Mouse (Mus musculus) midbrain, embryonic 14.5 days (tissue): ENCODE measurements around the gene Mdfic. TPM values are rescaled to one million over a fixed set of nuclear protein-coding genes. Genes with fewer than 3 reads are reported as not detected.
"Not testable (repeated sequence)": the region's sequence is repeated elsewhere in the genome, so short reads cannot be mapped to it uniquely, and the experiment has no call there.

Source experiments
- ATAC-seq: fragments of 200-750 bp; cut with Nextera tagmentation; 2 replicates; pipeline ENCODE4 v1.8.0; 2017; ENCODE audit warnings: moderate number of reproducible peaks, moderate library complexity; ENCODE audit not compliant: low FRiP score, low TSS enrichment
- DNase-seq: peaks from one replicate; pipeline ENCODE4 v3.0.0-alpha.2; 2015
- H3K27ac ChIP-seq: fragments of 300-500 bp; sonication (generic); replicated peaks from 2 replicates; pipeline ENCODE4 v1.5.1; 2014; ENCODE audit warnings: mild to moderate bottlenecking, low read depth, low read length, moderate library complexity
- H3K27me3 ChIP-seq: fragments of 300-500 bp; sonication (generic); 2 replicates; pipeline ENCODE4 v1.6.1; 2014; ENCODE audit warnings: low read length, control low read depth, mixed read lengths; ENCODE audit not compliant: control insufficient read depth, insufficient read depth
- H3K36me3 ChIP-seq: fragments of 300-500 bp; sonication (generic); 2 replicates; pipeline ENCODE4 v1.6.1; 2014; ENCODE audit warnings: low read length, control low read depth; ENCODE audit not compliant: control insufficient read depth, insufficient read depth
- H3K4me1 ChIP-seq: fragments of 300-500 bp; sonication (generic); 2 replicates; pipeline ENCODE4 v1.6.1; 2014; ENCODE audit warnings: mild to moderate bottlenecking, antibody characterized with exemption, low read length, control low read depth; ENCODE audit not compliant: control insufficient read depth, insufficient read depth
- H3K4me2 ChIP-seq: fragments of 300-500 bp; sonication (generic); 2 replicates; pipeline ENCODE4 v1.6.1; 2014; ENCODE audit warnings: mild to moderate bottlenecking, low read length, moderate library complexity
- H3K4me3 ChIP-seq: fragments of 300-500 bp; sonication (generic); replicated peaks from 2 replicates; pipeline ENCODE4 v1.5.1; 2014; ENCODE audit warnings: low read depth, low read length
- H3K9ac ChIP-seq: fragments of 300-500 bp; sonication (generic); replicated peaks from 2 replicates; pipeline ENCODE4 v1.6.1; 2014; ENCODE audit warnings: mild to moderate bottlenecking, low read length, moderate library complexity
- H3K9me3 ChIP-seq: fragments of 300-500 bp; sonication (generic); 2 replicates; pipeline ENCODE4 v1.6.1; 2016; ENCODE audit warnings: low read length, control low read depth, mixed read lengths; ENCODE audit not compliant: control insufficient read depth
- WGBS: fragments of 180-500 bp; shearing (Covaris S2); extraction: QIAGEN DNeasy Blood & Tissue Kit; methylation state at CpG from one replicate; pipeline ENCODE4 v1.1.7; 2014; 5-methylcytosine and 5-hydroxymethylcytosine counted together
- polyA plus RNA-seq: library from polyadenylated mRNA; unstranded; fragments of >200 nt; fragmentation: Nextera tagmentation; extraction: Ambion mirVana; gene quantifications from 2 replicates; pipeline ENCODE4 v1.2.1, GENCODE M21; 2014

Gene Mdfic
- polyA plus RNA-seq, 1 experiment from 2014 or later = 1.1 TPM

DNA sequence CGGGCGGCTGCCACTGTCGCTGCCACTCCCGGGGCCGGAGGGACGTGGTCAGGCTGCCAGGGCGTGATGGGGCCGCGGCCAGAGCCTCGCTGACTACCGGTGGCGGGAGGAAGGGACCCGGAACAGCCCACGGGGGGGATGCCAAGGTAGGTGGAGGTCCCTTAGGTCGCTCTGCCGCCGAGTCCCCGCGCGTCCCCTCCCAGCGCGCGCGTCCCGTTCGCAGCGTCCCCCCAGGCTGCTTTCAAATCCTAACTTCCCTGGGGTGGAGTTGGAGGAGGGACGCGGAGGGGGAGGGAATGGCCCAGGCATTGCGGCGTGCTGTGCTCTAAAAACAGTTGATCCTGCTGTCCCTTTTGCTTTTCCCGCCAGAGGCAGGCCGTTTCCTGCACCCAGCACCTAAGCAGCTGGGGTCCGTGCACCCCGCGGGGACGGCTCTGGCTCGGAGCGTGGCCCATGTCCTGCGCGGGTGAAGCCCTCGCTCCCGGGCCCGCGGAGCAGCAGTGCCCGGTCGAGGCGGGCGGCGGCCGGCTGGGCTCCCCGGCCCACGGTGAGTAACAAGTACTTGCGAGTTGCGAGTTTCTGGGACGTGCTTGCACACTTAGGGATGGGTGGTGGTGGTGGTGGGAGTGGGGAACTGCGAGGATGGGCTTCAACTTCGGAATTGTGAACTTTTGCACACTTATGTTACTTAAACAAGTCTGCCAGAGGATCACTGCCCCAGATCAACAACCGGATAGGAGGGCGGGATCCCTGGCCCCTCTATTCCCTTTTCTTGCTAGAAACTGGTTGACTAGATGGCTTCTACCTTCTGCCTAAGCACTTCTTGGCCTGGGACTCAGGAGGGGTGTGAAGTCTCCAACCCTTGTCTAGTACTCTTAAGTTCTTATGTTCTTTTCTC lies 606 bp downstream of the Mdfic start:
- no peak overlapping the region for H3K27ac ChIP-seq
- no peaks in the 10 kb centered on the region for H3K36me3 ChIP-seq
- DNase-seq = peak; percentile 67
- no peaks in the 10 kb centered on the region for H3K4me1 ChIP-seq
- H3K4me2 ChIP-seq = peak overlapping the region; percentile 99
- under 1% methylated on average over 58 of the region's 60 CpGs for WGBS
- H3K9me3 ChIP-seq = no peaks in the 10 kb centered on the region
- no peaks in the 10 kb centered on the region for H3K27me3 ChIP-seq
- peak; percentile 77 for ATAC-seq
- peak overlapping the region; percentile 55 for H3K4me3 ChIP-seq
- H3K9ac ChIP-seq = peak overlapping the region; percentile 60

DNA sequence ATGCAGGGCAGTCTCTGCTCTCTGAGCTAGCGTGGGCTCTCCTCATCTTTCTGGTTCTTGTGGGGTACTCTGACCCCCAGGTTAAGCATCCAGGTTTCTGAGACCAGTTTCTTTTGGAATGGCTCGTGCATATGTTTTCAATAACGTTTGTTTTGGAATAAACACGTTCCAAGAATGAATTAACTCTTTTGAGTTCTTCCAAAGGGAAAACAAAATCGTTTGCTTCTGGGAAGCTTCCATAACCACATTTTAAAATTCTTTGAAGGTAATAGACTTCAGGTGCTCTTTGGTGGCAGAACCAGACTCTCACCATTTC lies 1.2 kb downstream of the Mdfic start:
- no peak for DNase-seq
- no peak overlapping the region for H3K9ac ChIP-seq
- H3K4me3 ChIP-seq = peak overlapping the region; percentile 55
- peak overlapping the region; percentile 99 for H3K4me2 ChIP-seq
- no peaks in the 10 kb centered on the region for H3K4me1 ChIP-seq
- no peak overlapping the region for H3K27ac ChIP-seq
- no peak for ATAC-seq
- no peaks in the 10 kb centered on the region for H3K9me3 ChIP-seq
- no peaks in the 10 kb centered on the region for H3K27me3 ChIP-seq
- WGBS = 48% methylated on average over 5 of the region's 5 CpGs
- no peaks in the 10 kb centered on the region for H3K36me3 ChIP-seq

DNA sequence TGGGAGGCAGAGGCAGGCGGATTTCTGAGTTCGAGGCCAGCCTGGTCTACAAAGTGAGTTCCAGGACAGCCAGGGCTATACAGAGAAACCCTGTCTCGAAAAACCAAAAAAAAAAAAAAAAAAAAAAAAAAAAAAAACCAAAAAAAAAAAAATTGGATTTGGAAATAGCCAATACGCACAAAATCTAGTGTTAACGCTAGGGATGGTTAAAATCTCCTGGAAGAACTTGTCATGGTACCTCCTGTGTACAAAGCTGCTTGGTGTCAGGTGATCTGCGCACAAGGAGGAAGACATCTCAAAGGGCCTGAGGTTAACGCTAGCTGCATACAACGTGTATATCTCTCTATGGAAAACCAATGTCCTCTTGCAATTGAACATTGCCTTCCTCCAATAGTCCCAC lies 2.2 kb downstream of the Mdfic start:
- not testable (repeated sequence) for H3K4me2 ChIP-seq, H3K4me3 ChIP-seq, H3K27ac ChIP-seq, H3K27me3 ChIP-seq, H3K4me1 ChIP-seq, ATAC-seq, H3K9me3 ChIP-seq, DNase-seq, H3K36me3 ChIP-seq, H3K9ac ChIP-seq
- 96% methylated on average over 7 of the region's 8 CpGs for WGBS

DNA sequence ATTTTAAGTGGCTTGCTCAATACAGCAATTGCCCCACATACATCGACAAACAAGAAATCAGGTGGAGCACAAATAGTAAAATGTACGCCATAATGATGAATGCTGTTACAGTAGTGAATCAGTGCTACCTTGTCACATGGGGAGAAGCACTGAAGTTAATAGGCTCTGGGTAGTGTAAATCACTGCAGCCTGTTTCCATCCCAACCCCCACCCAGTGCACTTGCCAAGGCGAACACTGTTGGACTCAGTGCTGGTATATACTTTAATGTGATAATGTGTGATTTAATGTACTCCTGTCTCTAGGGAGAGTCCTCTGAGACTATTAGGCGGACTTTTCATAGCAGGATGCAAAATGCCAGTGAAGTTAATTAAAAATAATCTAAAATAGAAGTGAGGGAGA lies 3.8 kb downstream of the Mdfic start:
- H3K9ac ChIP-seq = no peak overlapping the region
- no peaks in the 10 kb centered on the region for H3K4me1 ChIP-seq
- no peaks in the 10 kb centered on the region for H3K27me3 ChIP-seq
- no peaks in the 10 kb centered on the region for H3K9me3 ChIP-seq
- no peak for ATAC-seq
- peak; percentile 11 for DNase-seq
- WGBS = 75% methylated on average over 4 of the region's 4 CpGs
- H3K27ac ChIP-seq = no peak overlapping the region
- no peaks in the 10 kb centered on the region for H3K36me3 ChIP-seq
- no peak overlapping the region for H3K4me3 ChIP-seq
- no peak overlapping the region for H3K4me2 ChIP-seq

DNA sequence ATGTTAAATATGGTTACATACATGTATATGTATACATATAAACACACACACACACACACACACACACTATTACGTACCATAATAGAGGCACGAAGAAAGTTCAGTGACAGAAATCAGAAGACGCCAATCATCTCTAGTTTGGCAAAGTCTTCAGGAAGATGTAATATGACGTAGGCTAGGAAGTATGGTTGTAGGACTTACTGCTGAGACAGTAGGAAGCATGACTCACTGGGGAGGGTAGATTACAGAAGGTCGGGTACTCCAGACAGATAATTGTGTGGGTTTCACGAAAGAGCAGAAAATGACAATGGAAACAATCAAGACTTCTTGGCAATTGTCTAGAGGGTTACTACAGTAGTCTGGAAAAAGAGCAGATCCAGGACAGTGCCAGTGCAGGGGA lies 6.0 kb downstream of the Mdfic start:
- 94% methylated on average over 6 of the region's 6 CpGs for WGBS
- Histone ChIP-seq H3K36me3 (no peaks in the 10 kb centered on the region), H3K4me1 (no peaks in the 10 kb centered on the region), H3K4me2 (no peak overlapping the region), H3K9me3 (no peaks in the 10 kb centered on the region), H3K4me3 (no peak overlapping the region), H3K27ac (no peak overlapping the region), H3K27me3 (no peaks in the 10 kb centered on the region), H3K9ac (no peak overlapping the region)
- ATAC-seq (no peak), DNase-seq (no peak)

DNA sequence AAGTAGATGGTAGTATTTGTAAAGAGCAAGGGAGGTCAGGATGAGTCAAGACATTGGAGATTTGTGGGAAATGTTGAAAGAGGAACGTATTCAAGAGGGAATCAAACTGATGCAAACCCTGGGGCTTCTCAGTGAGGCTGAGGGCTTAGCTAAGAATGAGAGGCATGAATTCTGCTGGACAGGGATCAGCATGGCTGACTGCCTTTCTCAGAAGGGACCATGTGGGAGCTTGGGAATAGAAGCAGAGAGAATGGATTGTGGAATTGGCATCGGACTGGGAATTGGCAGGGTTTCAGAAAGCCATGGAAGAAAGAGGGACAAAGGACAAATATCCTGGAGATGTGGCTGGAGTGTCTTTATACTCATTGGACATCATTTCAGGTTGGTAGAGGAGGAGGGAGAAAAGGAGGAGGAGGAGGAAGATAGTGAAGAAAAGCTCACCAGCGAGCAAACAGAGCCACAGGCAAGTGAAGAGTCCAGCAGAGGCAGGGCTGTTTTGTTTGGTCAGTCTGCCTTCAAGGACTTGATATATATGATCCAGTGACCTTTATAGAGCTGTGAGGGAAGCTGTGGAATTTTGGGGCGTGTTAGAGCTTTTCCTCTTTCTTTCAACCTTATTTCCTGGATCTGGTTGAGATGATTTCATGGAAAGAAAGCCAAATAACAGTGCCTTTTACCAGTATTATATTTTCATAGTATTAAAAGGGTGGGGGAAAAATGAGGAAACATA lies 7.4 kb downstream of the Mdfic start:
- H3K9ac ChIP-seq = no peak overlapping the region
- H3K4me3 ChIP-seq = no peak overlapping the region
- H3K4me2 ChIP-seq = no peak overlapping the region
- no peaks in the 10 kb centered on the region for H3K27me3 ChIP-seq
- DNase-seq (no peak), ATAC-seq (no peak)
- H3K9me3 ChIP-seq = no peaks in the 10 kb centered on the region
- H3K4me1 ChIP-seq = no peaks in the 10 kb centered on the region
- H3K27ac ChIP-seq = no peak overlapping the region
- WGBS = 48% methylated on average over 4 of the region's 4 CpGs
- H3K36me3 ChIP-seq = no peaks in the 10 kb centered on the region

DNA sequence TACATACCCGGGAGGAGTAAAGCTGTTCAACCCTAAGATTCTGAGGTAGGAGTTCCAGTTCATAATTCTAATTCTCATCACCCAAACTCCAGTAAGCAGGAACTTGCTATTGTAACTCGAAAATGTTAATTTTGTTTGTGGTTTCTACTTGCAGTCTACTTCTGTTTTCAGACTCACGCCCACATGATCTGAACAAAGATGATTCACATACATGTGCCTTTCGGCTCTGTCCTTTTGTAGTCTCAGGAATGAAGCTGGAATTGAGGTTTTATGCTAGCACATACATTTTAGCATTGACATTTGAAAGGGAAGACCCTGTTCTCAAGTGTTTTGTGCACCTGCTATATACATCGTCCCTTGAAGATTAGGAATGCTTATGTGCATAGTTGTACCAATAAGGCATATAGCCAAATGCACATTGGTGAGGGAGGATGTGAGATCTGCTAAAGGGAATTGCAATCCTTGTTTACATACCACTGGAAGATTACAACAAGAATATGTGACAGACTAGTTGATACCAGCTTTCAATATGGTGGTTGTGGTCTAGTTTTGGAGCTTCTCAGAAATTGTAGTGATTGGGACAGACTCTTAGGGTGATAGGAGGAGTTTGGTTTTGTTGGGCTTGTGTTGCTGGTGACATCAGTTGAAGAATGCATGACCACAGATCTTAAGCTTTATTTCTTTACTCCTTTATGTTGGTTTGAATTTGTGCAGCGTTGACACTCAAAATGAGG lies 8.6 kb downstream of the Mdfic start:
- Histone ChIP-seq H3K4me1 (no peaks in the 10 kb centered on the region), H3K27ac (no peak overlapping the region), H3K27me3 (no peaks in the 10 kb centered on the region), H3K9ac (no peak overlapping the region), H3K9me3 (no peaks in the 10 kb centered on the region), H3K36me3 (no peaks in the 10 kb centered on the region), H3K4me3 (no peak overlapping the region), H3K4me2 (no peak overlapping the region)
- WGBS = 95% methylated on average over 6 of the region's 6 CpGs
- ATAC-seq (no peak), DNase-seq (no peak)

DNA sequence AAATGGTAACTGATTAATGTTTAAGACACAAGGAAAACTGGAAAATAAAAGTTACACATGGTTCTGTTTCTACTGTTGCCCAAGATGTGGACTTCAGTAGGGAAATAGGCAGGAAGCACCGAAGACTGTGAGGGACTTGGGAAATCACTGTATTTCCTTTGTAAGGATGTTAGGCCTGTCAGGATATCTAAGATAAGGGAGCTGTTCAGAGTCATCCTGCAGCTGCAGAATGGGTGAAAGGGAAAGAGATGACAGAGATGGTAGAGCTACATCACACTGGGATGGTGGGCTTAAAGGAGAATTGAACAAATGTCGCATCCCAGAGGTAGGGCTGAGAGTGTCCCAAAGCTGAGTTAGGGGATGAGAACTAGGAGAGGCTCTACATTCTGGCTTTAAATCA lies 9.8 kb downstream of the Mdfic start:
- Histone ChIP-seq H3K9ac (no peak overlapping the region), H3K36me3 (no peaks in the 10 kb centered on the region), H3K4me3 (no peak overlapping the region), H3K9me3 (no peaks in the 10 kb centered on the region), H3K27ac (no peak overlapping the region), H3K4me2 (no peak overlapping the region), H3K4me1 (no peaks in the 10 kb centered on the region), H3K27me3 (no peaks in the 10 kb centered on the region)
- DNase-seq (no peak), ATAC-seq (no peak)
- whole genome bisulfite sequencing = 95% methylated on average over 2 of the region's 2 CpGs
